Mouse (Mus musculus) midbrain, embryonic 15.5 days (tissue): ENCODE data around the gene Mrpl50. TPM values are rescaled to one million over a fixed set of nuclear protein-coding genes. Genes with fewer than 3 reads are reported as not detected.
"Not testable (repeated sequence)": the region's sequence is repeated elsewhere in the genome, so short reads cannot be mapped to it uniquely, and the experiment has no call there.

Experiments
- ATAC-seq: fragments of 200-750 bp; cut with Nextera tagmentation; replicated peaks from 2 replicates; pipeline ENCODE4 v1.8.0; 2017; ENCODE audit warnings: moderate TSS enrichment
- H3K27ac ChIP-seq: fragments of 300-500 bp; sonication (generic); 2 replicates; pipeline ENCODE4 v1.5.1; 2015; ENCODE audit warnings: mild to moderate bottlenecking, inconsistent platforms
- H3K27me3 ChIP-seq: fragments of 300-500 bp; sonication (generic); replicated peaks from 2 replicates; pipeline ENCODE4 v1.6.1; 2015; ENCODE audit warnings: inconsistent platforms
- H3K36me3 ChIP-seq: fragments of 300-500 bp; sonication (generic); replicated peaks from 2 replicates; pipeline ENCODE4 v1.6.1; 2015; ENCODE audit warnings: inconsistent platforms
- H3K4me1 ChIP-seq: fragments of 300-500 bp; sonication (generic); 2 replicates; pipeline ENCODE4 v1.6.1; 2015; ENCODE audit warnings: inconsistent platforms
- H3K4me2 ChIP-seq: fragments of 300-500 bp; sonication (generic); 2 replicates; pipeline ENCODE4 v1.6.1; 2015; ENCODE audit warnings: inconsistent platforms, mild to moderate bottlenecking, moderate library complexity
- H3K4me3 ChIP-seq: fragments of 300-500 bp; sonication (generic); 2 replicates; pipeline ENCODE4 v1.5.1; 2015; ENCODE audit warnings: mild to moderate bottlenecking, inconsistent platforms
- H3K9ac ChIP-seq: fragments of 300-500 bp; sonication (generic); 2 replicates; pipeline ENCODE4 v1.6.1; 2015; ENCODE audit warnings: mild to moderate bottlenecking, inconsistent platforms
- H3K9me3 ChIP-seq: fragments of 300-500 bp; sonication (generic); 2 replicates; pipeline ENCODE4 v1.6.1; 2016; ENCODE audit warnings: inconsistent platforms
- WGBS: fragments of 180-500 bp; shearing (Covaris S2); methylation state at CpG from one replicate; pipeline ENCODE4 v1.1.7; 2015; ENCODE audit warnings: mixed read lengths; 5-methylcytosine and 5-hydroxymethylcytosine counted together
- polyA plus RNA-seq: library from polyadenylated mRNA; unstranded; fragments of >200 nt; fragmentation: Nextera tagmentation; extraction: Ambion mirVana; gene quantifications from 2 replicates; pipeline ENCODE4 v1.2.1, GENCODE M21; 2015

Mrpl50 gene
- polyA plus RNA-seq, 1 experiment from 2014 or later: 77.5 TPM

DNA sequence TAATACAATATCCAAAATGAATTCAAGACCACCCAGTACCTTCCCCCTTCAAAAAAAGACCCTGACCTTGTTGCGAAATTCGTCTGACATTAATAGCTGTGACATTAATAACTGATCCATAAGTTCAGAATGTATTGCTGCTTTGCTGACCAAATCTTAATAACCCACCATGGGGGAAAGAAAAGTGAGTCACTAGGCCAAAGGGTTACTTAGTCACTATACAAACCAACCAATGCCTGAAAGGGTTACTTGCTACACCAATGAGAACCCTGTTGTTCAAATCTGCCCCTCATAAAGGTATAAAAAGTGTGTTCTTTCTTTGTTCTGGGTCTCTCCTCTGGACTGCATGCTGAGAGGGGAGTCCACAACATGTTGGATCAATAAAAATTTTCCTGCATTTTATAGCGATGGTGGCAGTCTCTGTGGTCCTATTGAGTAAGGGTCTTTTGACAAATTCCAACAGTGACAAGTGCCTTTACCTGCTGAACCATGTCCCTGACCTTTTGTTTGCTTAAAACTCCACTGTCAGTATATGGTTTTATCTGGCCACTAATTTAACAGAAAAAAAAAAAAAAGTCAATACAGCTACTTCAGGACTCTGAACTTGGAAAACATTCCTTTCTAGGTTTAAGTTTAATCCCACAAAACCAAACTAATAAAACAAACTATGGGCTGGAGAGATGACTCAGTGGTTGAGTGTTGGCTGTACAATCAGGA lies 34.8 kb downstream of the Mrpl50 start:
- 78% methylated on average over 3 of the region's 3 CpGs for WGBS
- not testable (repeated sequence) for H3K4me3 ChIP-seq, H3K27me3 ChIP-seq, H3K4me1 ChIP-seq, H3K27ac ChIP-seq, H3K4me2 ChIP-seq, ATAC-seq, H3K9me3 ChIP-seq, H3K9ac ChIP-seq, H3K36me3 ChIP-seq

- Histone ChIP-seq H3K9me3 (no peaks in the 10 kb centered on the region), H3K36me3 (no peaks in the 10 kb centered on the region), H3K4me2 (no peak overlapping the region), H3K27me3 (no peaks in the 10 kb centered on the region), H3K27ac (no peak overlapping the region), H3K4me1 (no peaks in the 10 kb centered on the region), H3K4me3 (no peak overlapping the region), H3K9ac (no peak overlapping the region)
- ATAC-seq: no peak
Measured at GRCm38 (mm10) chr4:49485442-49485841, 35.5 kb downstream of the Mrpl50 start.

DNA sequence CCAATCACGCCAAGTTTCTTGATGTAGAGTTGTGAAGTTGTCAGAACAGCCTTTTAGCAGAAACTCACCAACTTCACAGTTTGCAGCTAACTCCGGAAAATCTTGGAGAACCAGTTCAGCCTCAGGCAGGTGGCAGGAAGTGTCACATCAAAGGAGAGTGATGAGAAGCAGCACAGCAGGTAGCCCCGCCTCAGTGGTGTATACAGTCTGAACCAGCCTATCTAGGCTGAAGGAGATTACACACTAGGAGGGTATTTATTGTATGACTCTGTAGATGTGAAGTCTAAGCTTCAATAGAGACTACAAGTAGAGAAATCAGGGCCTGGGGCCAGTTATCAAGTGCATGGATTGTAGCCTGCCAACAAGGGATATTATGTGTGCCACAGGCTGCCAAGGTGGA lies 40.0 kb downstream of the Mrpl50 start:
- Histone ChIP-seq H3K36me3 (no peaks in the 10 kb centered on the region), H3K9me3 (no peaks in the 10 kb centered on the region), H3K4me2 (no peak overlapping the region), H3K27ac (no peak overlapping the region), H3K4me3 (no peak overlapping the region), H3K27me3 (no peaks in the 10 kb centered on the region), H3K4me1 (peaks cover 7% of the 10 kb centered on the region; the same call in 1 of the 2 replicates), H3K9ac (no peak overlapping the region)
- ATAC-seq: 0 out of 2 replicates have a peak, but pooled peaks have one; percentile 27
- WGBS: 56% methylated on average over 3 of the region's 3 CpGs

DNA sequence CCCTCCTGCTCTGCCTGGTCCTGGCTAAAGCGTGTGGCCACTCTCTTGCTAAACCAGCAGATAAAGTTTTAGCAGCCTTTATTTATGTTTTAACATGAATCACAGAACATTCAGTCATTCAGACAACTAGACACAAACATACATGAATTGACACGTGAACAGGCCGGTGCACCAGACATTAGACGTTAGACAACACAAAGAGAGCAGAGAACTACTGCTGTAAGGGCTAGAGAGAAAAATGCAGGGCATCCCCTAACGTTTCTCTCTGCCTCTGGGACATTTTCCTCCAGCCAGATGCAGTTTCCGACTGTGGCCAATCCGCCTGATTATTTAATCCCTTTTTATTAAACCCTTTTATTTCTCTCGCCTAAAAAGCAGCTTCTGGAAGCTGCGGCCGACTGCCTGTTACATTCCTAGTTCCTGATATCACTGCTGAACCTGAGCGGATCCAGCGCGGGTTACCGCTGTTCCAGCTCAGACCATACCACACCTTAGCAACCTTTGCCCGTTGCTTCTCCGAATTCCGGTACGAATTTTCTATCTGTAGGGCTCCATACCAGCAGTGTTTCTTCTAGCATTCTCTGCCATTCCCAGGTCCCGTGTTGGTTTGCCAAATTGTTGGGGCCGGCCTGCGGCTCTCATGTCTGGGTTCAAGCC lies 40.7 kb downstream of the Mrpl50 start:
- Histone ChIP-seq H3K4me2 (peak overlapping the region; percentile 18; the same call in 1 of the 2 replicates), H3K9ac (no peak overlapping the region), H3K4me1 (peaks cover 7% of the 10 kb centered on the region; the same call in 1 of the 2 replicates), H3K36me3 (no peaks in the 10 kb centered on the region), H3K27ac (no peak overlapping the region), H3K27me3 (no peaks in the 10 kb centered on the region), H3K4me3 (no peak overlapping the region), H3K9me3 (no peaks in the 10 kb centered on the region)
- WGBS: 21% methylated on average over 21 of the region's 21 CpGs
- no peak; the same call in 1 of the 2 replicates for ATAC-seq

GRCm38 (mm10) chr4:49479035-49479434 lies 41.9 kb downstream of the Mrpl50 start:
- not testable (repeated sequence) for H3K36me3 ChIP-seq, H3K9me3 ChIP-seq, H3K9ac ChIP-seq, ATAC-seq, H3K27me3 ChIP-seq, H3K4me2 ChIP-seq, H3K4me1 ChIP-seq, H3K4me3 ChIP-seq, H3K27ac ChIP-seq
- 13% methylated on average over 2 of the region's 2 CpGs for WGBS

GRCm38 (mm10) chr4:49478118-49478877 lies 42.6 kb downstream of the Mrpl50 start:
- peak; percentile 60; the same call in 1 of the 2 replicates for ATAC-seq
- peaks cover 7% of the 10 kb centered on the region; the same call in 1 of the 2 replicates for H3K4me1 ChIP-seq
- no peaks in the 10 kb centered on the region for H3K9me3 ChIP-seq
- H3K9ac ChIP-seq: no peak overlapping the region
- H3K36me3 ChIP-seq: no peaks in the 10 kb centered on the region
- WGBS: 16% methylated on average over 19 of the region's 19 CpGs
- no peak overlapping the region for H3K27ac ChIP-seq
- no peaks in the 10 kb centered on the region for H3K27me3 ChIP-seq
- peak overlapping the region; percentile 18; the same call in 1 of the 2 replicates for H3K4me3 ChIP-seq
- peak overlapping the region; percentile 48 for H3K4me2 ChIP-seq

- H3K4me2 ChIP-seq: no peak overlapping the region
- no peak overlapping the region for H3K27ac ChIP-seq
- 0 out of 2 replicates have a peak, but pooled peaks cover 4% of the 10 kb centered on the region for H3K4me1 ChIP-seq
- H3K4me3 ChIP-seq: no peak overlapping the region
- no peak for ATAC-seq
- no peaks in the 10 kb centered on the region for H3K36me3 ChIP-seq
- no peaks in the 10 kb centered on the region for H3K9me3 ChIP-seq
- no peak overlapping the region for H3K9ac ChIP-seq
- H3K27me3 ChIP-seq: no peaks in the 10 kb centered on the region
Measured at GRCm38 (mm10) chr4:49474583-49474982, 46.3 kb downstream of the Mrpl50 start.

- H3K4me1 ChIP-seq: 0 out of 2 replicates have a peak, but pooled peaks cover 4% of the 10 kb centered on the region
- H3K4me2 ChIP-seq: no peak within 1 kb of the TSS
- no peak for ATAC-seq
- H3K9ac ChIP-seq: no peak within 1 kb of the TSS
- H3K9me3 ChIP-seq: no peaks in the 10 kb centered on the region
- H3K27me3 ChIP-seq: no peaks in the 10 kb centered on the region
- no peaks in the 10 kb centered on the region for H3K36me3 ChIP-seq
- H3K27ac ChIP-seq: no peak within 1 kb of the TSS
- 31% methylated on average over 3 of the region's 3 CpGs for WGBS
- H3K4me3 ChIP-seq: no peak within 1 kb of the TSS
Measured at GRCm38 (mm10) chr4:49473435-49474100, 47.3 kb downstream of the Mrpl50 start, which contains the start of gene Acnat1. TSS of gene Acnat1 (minus strand) at chr4:49473912.

GRCm38 (mm10) chr4:49469435-49470151 lies 51.3 kb downstream of the Mrpl50 start:
- no peaks in the 10 kb centered on the region for H3K27me3 ChIP-seq
- ATAC-seq: no peak
- no peak overlapping the region for H3K4me3 ChIP-seq
- no peak overlapping the region for H3K4me2 ChIP-seq
- no peaks in the 10 kb centered on the region for H3K9me3 ChIP-seq
- H3K9ac ChIP-seq: no peak overlapping the region
- no peaks in the 10 kb centered on the region for H3K36me3 ChIP-seq
- 85% methylated on average over 3 of the region's 3 CpGs for WGBS
- no peaks in the 10 kb centered on the region for H3K4me1 ChIP-seq
- H3K27ac ChIP-seq: no peak overlapping the region

GRCm38 (mm10) chr4:49467360-49467759 lies 53.5 kb downstream of the Mrpl50 start:
- Histone ChIP-seq H3K4me2 (no peak overlapping the region), H3K4me1 (no peaks in the 10 kb centered on the region), H3K27ac (no peak overlapping the region), H3K9me3 (no peaks in the 10 kb centered on the region), H3K4me3 (no peak overlapping the region), H3K36me3 (no peaks in the 10 kb centered on the region), H3K27me3 (no peaks in the 10 kb centered on the region), H3K9ac (no peak overlapping the region)
- 95% methylated on average over 6 of the region's 6 CpGs for WGBS
- no peak for ATAC-seq
